Mouse (Mus musculus): ENCODE data around the gene Magt1.
"Not testable (repeated sequence)": the region's sequence is repeated elsewhere in the genome, so short reads cannot be mapped to it uniquely, and the experiment has no call there.

DNA sequence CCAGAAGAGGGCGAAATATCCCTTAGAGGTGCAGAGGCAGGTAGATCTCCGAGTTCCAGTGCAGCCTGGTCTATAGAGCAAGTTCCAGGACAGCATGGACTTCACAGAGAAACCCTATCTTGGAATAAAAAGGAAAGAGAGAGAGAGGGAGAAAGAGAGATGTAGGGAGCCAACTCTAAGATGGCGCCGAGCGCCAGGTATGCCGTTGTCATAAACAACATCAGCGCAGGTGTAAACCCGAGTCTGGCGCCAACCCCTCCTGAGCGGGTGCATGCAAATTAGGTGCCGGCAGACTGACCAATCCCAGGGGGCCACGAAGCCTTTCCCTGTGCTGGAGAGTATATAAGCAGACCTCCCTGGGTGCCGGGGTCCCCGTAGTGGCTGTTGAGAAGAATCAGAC lies 54.6 kb downstream of the Magt1 start:
- TF ChIP-seq POLR2A, CTCF (IDR thresholded peaks at IDR 0.05; ENCODE audit: extremely low read depth, insufficient read depth, low read length): not testable (repeated sequence)
